Mouse (Mus musculus) liver, embryonic 13.5 days (tissue): ENCODE data around the gene Slc35b1. TPM values are rescaled to one million over a fixed set of nuclear protein-coding genes. Genes with fewer than 3 reads are reported as not detected.
A peak's percentile ranks its signal among the peaks of the same experiment; 100 is the strongest.
"Not testable (repeated sequence)": the region's sequence is repeated elsewhere in the genome, so short reads cannot be mapped to it uniquely, and the experiment has no call there.

ENCODE experiments used
- ATAC-seq: fragments of 200-750 bp; cut with Nextera tagmentation; 2 replicates; pipeline ENCODE4 v1.8.0; 2017; ENCODE audit warnings: low read depth, mild to moderate bottlenecking, moderate number of reproducible peaks, moderate library complexity
- DNase-seq: peaks from one replicate; pipeline ENCODE4 v3.0.0; 2022
- H3K27ac ChIP-seq: fragments of 300-500 bp; sonication (generic); 2 replicates; pipeline ENCODE4 v1.5.1; 2015; ENCODE audit warnings: moderate library complexity, mild to moderate bottlenecking, inconsistent platforms
- H3K27me3 ChIP-seq: fragments of 300-500 bp; sonication (generic); 2 replicates; pipeline ENCODE4 v1.6.1; 2015; ENCODE audit warnings: mild to moderate bottlenecking, inconsistent platforms
- H3K36me3 ChIP-seq: fragments of 300-500 bp; sonication (generic); 2 replicates; pipeline ENCODE4 v1.6.1; 2015; ENCODE audit warnings: mild to moderate bottlenecking, inconsistent platforms
- H3K4me1 ChIP-seq: fragments of 300-500 bp; sonication (generic); replicated peaks from 2 replicates; pipeline ENCODE4 v1.6.1; 2015; ENCODE audit warnings: inconsistent platforms
- H3K4me2 ChIP-seq: fragments of 300-500 bp; sonication (generic); 2 replicates; pipeline ENCODE4 v1.6.1; 2015; ENCODE audit warnings: inconsistent platforms, mild to moderate bottlenecking, moderate library complexity
- H3K4me3 ChIP-seq: fragments of 300-500 bp; sonication (generic); replicated peaks from 2 replicates; pipeline ENCODE4 v1.5.1; 2015; ENCODE audit warnings: mild to moderate bottlenecking, inconsistent platforms
- H3K9ac ChIP-seq: fragments of 300-500 bp; sonication (generic); 2 replicates; pipeline ENCODE4 v1.6.1; 2015; ENCODE audit warnings: mild to moderate bottlenecking, inconsistent platforms
- H3K9me3 ChIP-seq: fragments of 300-500 bp; sonication (generic); replicated peaks from 2 replicates; pipeline ENCODE4 v1.6.1; 2016; ENCODE audit warnings: inconsistent platforms
- WGBS: fragments of 180-500 bp; shearing (Covaris S2); methylation state at CpG from one replicate; pipeline ENCODE4 v1.1.7; 2015; ENCODE audit not compliant: insufficient replicate concordance; 5-methylcytosine and 5-hydroxymethylcytosine counted together
- polyA plus RNA-seq: library from polyadenylated mRNA; unstranded; fragments of >200 nt; fragmentation: Nextera tagmentation; extraction: Ambion mirVana; gene quantifications from 2 replicates; pipeline ENCODE4 v1.2.1, GENCODE M21; 2015

Slc35b1 gene
- polyA plus RNA-seq, 1 experiment from 2014 or later = 54.7 TPM

DNA sequence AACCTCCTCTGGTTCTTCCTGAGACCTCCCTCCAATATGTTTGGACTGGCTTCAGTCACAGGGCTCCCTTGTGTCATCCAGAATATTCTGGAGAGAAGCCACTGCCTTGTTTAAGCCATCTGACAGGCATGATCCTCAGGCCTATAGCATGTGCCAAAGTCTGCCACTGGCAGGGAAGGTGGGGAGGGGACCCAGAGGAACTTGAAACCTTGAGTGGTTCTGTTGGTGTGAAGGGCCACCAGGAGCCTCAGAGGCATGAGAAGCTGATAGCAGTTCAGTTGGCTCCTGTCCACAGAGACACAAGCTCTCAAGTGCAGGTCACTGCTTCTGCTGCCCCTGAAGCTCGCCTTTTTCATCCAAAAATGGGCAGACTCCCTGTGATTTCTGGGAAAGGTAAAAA, 12.1 kb downstream of the Slc35b1 start:
- ATAC-seq (no peak), DNase-seq (no peak)
- Histone ChIP-seq H3K36me3 (peaks cover 10% of the 10 kb centered on the region), H3K9ac (no peak overlapping the region), H3K27ac (no peak overlapping the region), H3K4me1 (no peaks in the 10 kb centered on the region), H3K4me2 (no peak overlapping the region), H3K9me3 (no peaks in the 10 kb centered on the region), H3K27me3 (peaks cover 30% of the 10 kb centered on the region), H3K4me3 (no peak overlapping the region)
- WGBS = 30% methylated on average over 1 of the region's 1 CpGs

GRCm38 (mm10) chr11:95397843-95398835, 13.6 kb downstream of the Slc35b1 start:
- WGBS = 50% methylated on average over 14 of the region's 14 CpGs
- Histone ChIP-seq H3K27me3 (peaks cover 37% of the 10 kb centered on the region), H3K27ac (no peak overlapping the region), H3K4me1 (no peaks in the 10 kb centered on the region), H3K36me3 (no peaks in the 10 kb centered on the region), H3K9ac (no peak overlapping the region), H3K4me3 (no peak overlapping the region), H3K9me3 (no peaks in the 10 kb centered on the region), H3K4me2 (no peak overlapping the region)
- DNase-seq = peak; percentile 22
- ATAC-seq = no peak

GRCm38 (mm10) chr11:95399520-95400020, 15.1 kb downstream of the Slc35b1 start:
- no peaks in the 10 kb centered on the region for H3K4me1 ChIP-seq
- no peaks in the 10 kb centered on the region for H3K36me3 ChIP-seq
- ATAC-seq = no peak
- WGBS = 66% methylated on average over 13 of the region's 13 CpGs
- no peak overlapping the region for H3K4me2 ChIP-seq
- peaks cover 41% of the 10 kb centered on the region for H3K27me3 ChIP-seq
- H3K27ac ChIP-seq = no peak overlapping the region
- no peak for DNase-seq
- H3K4me3 ChIP-seq = no peak overlapping the region
- H3K9me3 ChIP-seq = no peaks in the 10 kb centered on the region
- no peak overlapping the region for H3K9ac ChIP-seq

DNA sequence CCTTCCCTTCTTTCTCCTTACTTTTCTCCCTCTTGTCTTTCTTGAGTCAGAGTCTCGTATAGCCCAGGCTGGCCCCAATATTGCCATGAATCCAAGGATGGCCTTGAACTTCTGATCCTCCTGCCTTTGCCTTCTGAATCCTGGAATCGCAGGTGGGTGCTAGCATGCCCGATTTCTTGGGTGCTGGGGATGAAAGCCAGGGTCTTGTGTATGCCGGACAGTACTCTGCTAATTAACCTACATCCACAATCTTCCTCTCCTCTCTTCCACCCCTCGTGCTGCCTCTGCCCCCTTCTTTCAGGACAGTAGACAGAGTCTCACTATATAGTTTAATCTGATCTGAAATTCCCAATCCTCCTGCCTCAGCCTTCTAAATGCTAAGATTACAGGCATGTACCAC, 17.1 kb downstream of the Slc35b1 start:
- Histone ChIP-seq H3K4me3 (no peak overlapping the region), H3K27ac (no peak overlapping the region), H3K4me2 (no peak overlapping the region), H3K36me3 (no peaks in the 10 kb centered on the region), H3K9me3 (no peaks in the 10 kb centered on the region), H3K9ac (no peak overlapping the region), H3K27me3 (peaks cover 41% of the 10 kb centered on the region), H3K4me1 (no peaks in the 10 kb centered on the region)
- WGBS = 68% methylated on average over 5 of the region's 5 CpGs
- ATAC-seq (no peak), DNase-seq (no peak)

- no peaks in the 10 kb centered on the region for H3K4me1 ChIP-seq
- 38% methylated on average over 5 of the region's 5 CpGs for WGBS
- H3K4me2 ChIP-seq = no peak overlapping the region
- H3K9me3 ChIP-seq = no peaks in the 10 kb centered on the region
- H3K9ac ChIP-seq = no peak overlapping the region
- peaks cover 41% of the 10 kb centered on the region for H3K27me3 ChIP-seq
- H3K36me3 ChIP-seq = no peaks in the 10 kb centered on the region
- ATAC-seq (no peak), DNase-seq (no peak)
- no peak overlapping the region for H3K27ac ChIP-seq
- H3K4me3 ChIP-seq = no peak overlapping the region
These were observed 17.7 kb downstream of the Slc35b1 start for GRCm38 (mm10) chr11:95402196-95402595.

DNA sequence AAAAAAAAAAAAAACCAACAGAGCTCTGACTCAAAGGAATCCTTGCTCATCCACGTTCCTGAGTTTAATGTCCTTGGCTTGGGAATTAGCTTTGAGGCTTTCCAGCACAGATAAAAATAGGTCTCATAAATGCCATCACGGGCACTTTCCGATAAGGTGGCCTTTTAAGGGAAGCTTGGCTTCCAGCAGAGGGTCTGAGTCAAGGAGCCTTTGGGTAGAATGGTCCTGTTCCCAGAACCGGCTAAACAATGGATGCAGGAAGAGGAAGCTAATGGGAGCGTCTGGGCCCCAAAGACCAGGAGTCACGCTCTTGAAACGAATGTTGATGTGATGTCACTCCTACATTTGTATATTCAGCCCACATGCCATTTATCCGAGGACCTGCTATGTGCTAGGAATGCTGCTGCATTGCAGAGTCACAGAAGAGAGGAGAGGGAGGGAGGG, 18.2 kb downstream of the Slc35b1 start:
- no peaks in the 10 kb centered on the region for H3K4me1 ChIP-seq
- no peak overlapping the region for H3K27ac ChIP-seq
- ATAC-seq = no peak
- peaks cover 41% of the 10 kb centered on the region for H3K27me3 ChIP-seq
- no peaks in the 10 kb centered on the region for H3K36me3 ChIP-seq
- no peak overlapping the region for H3K4me3 ChIP-seq
- no peak for DNase-seq
- WGBS = 29% methylated on average over 8 of the region's 8 CpGs
- H3K9me3 ChIP-seq = no peaks in the 10 kb centered on the region
- H3K9ac ChIP-seq = no peak overlapping the region
- no peak overlapping the region for H3K4me2 ChIP-seq

DNA sequence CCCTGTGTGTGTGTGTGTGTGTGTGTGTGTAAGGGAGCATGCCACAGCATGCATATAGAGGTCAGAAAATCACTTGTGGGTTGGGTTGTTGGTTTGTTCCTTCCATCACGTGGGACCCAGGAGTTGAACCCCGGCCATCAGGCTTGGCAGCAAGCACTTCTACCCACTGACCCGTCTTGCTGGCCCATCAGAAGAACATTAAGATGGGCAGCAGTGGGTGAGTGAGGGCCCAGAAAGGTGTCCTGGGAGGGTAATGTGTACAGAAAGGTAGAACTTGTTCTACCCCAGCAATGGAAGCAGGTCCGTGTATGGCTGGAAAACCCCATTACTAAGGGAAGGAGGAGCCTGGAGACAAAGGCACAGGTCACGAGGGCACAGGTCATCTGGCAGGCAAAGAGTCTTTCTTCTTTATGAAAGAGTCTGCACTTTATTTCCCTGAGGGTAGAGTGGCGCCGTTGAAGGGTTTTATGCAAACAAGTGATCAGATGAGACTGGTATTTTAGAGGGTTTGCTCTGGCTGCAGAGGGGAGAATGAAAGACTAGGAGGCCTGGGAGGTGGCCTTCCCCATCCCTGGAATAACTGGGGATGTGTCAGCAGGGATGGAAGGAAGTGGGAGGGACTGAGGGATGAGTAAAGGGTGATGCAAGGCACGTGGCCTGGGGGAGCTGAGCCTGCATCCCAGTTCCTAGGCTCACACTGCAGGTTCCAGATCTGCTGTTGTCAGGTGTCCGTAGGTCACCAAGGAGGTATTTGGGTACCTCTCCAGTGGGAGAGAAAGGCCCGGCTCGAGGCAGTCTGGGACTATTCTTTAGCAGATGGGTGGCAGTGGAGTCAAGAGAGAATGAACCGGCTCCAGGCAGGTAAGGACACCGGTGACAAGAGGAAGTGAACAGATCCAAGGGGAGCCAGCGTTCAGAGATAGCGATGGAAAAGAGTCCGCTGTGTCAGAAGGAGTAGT, 19.2 kb downstream of the Slc35b1 start:
- Histone ChIP-seq H3K9ac (no peak overlapping the region), H3K4me1 (no peaks in the 10 kb centered on the region), H3K36me3 (no peaks in the 10 kb centered on the region), H3K27me3 (peaks cover 39% of the 10 kb centered on the region), H3K9me3 (no peaks in the 10 kb centered on the region), H3K4me2 (no peak overlapping the region), H3K4me3 (no peak overlapping the region), H3K27ac (no peak overlapping the region)
- ATAC-seq (no peak), DNase-seq (no peak)
- WGBS = 63% methylated on average over 16 of the region's 16 CpGs

DNA sequence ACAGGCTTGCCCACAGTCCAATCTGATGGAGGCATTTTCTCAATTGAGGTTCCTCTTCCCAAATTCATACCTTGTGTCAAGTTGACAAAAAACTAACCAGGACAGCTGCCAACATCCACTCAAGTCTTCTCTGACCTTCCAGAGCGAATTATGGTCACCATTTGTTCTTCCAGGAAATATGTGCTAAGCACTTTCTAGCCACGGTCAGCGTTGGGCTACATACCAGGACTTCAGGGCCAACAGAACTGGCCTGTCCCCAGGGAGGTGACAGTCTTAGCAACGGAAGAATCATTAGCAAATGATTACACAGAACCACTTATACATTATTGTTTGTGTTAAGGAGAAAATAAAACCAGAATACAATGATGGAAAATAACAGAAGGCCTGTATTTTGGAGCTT, 21.3 kb downstream of the Slc35b1 start:
- Histone ChIP-seq H3K4me1 (no peaks in the 10 kb centered on the region), H3K4me3 (no peak overlapping the region), H3K27ac (no peak overlapping the region), H3K36me3 (no peaks in the 10 kb centered on the region), H3K27me3 (peaks cover 18% of the 10 kb centered on the region), H3K9me3 (no peaks in the 10 kb centered on the region), H3K4me2 (no peak overlapping the region), H3K9ac (no peak overlapping the region)
- no peak for ATAC-seq
- 62% methylated on average over 4 of the region's 4 CpGs for WGBS
- no peak for DNase-seq

GRCm38 (mm10) chr11:95406398-95406797, 21.9 kb downstream of the Slc35b1 start:
- not testable (repeated sequence) for H3K4me1 ChIP-seq, H3K27ac ChIP-seq, DNase-seq, H3K9me3 ChIP-seq, H3K4me3 ChIP-seq, H3K9ac ChIP-seq, H3K4me2 ChIP-seq, ATAC-seq, H3K36me3 ChIP-seq
- H3K27me3 ChIP-seq = peaks cover 12% of the 10 kb centered on the region
- 70% methylated on average over 5 of the region's 5 CpGs for WGBS

DNA sequence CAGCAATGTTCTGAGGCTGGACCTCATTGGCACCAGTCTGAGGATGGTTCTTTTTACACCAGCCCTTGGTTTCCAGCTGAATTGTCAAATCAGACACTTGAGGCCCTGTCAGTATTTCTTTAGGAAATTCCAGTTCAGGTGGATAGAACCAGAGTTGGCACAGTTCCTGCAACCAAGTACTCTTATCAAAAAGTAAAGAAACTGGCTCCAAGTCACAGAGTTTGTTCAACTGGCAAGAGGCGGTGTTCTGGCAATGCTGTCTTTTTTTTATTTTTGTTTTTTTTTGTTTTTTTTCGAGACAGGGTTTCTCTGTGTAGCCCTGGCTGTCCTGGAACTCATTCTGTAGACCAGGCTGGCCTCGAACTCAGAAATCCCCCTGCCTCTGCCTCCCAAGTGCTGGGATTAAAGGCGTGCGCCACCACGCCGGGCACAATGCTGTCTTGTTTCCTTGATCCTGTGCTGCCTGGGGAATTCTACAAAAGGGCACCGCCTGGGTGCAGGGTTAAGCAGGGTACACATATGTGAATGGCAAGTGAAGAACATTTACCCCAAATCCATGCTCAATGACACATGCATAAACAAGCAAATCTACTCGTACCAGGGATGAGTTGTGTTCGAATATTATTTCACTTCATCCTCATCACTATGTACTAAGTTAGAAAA, 25.1 kb downstream of the Slc35b1 start:
- Histone ChIP-seq H3K4me1 (peaks cover 5% of the 10 kb centered on the region), H3K27me3 (peaks cover 13% of the 10 kb centered on the region), H3K36me3 (no peaks in the 10 kb centered on the region), H3K4me3 (no peak overlapping the region), H3K27ac (no peak overlapping the region), H3K4me2 (no peak overlapping the region), H3K9me3 (no peaks in the 10 kb centered on the region), H3K9ac (no peak overlapping the region)
- no peak for DNase-seq
- no peak for ATAC-seq
- WGBS = 71% methylated on average over 10 of the region's 10 CpGs
